19 mouse cellular contexts compared by ENCODE assay signal in genomic region chr2:59006567-59007340, GRCm38 (mm10).
"Had no signal": no experiment of that assay in that cellular context is flagged by ENCODE, and none has a peak within 500 bp of the region (broad histone marks: within the 10 kb centered on the region; RNA-seq: fewer than 3 reads in every experiment).

No protein-coding gene starts in this region.

- H3K27me3 ChIP-seq: intestine, embryonic 15.5 days; limb, embryonic 12.5 days; limb, embryonic 15.5 days; midbrain, embryonic 12.5 days; midbrain, embryonic 15.5 days; neural tube, embryonic 13.5 days had no signal

- H3K27ac ChIP-seq: intestine, embryonic 15.5 days; kidney, postnatal 0 days; limb, embryonic 12.5 days; limb, embryonic 15.5 days; liver, embryonic 14.5 days; macrophage; midbrain, embryonic 12.5 days; midbrain, embryonic 15.5 days; neural tube, embryonic 13.5 days had no signal

- ATAC-seq: intestine, embryonic 15.5 days; liver, postnatal 0 days; lung, postnatal 0 days; midbrain, embryonic 15.5 days had no signal

- H3K9ac ChIP-seq: intestine, embryonic 15.5 days; limb, embryonic 12.5 days; limb, embryonic 15.5 days; liver, embryonic 14.5 days; liver, postnatal 0 days; lung, embryonic 14.5 days; midbrain, embryonic 12.5 days; midbrain, embryonic 15.5 days; neural tube, embryonic 13.5 days had no signal

- H3K4me2 ChIP-seq: intestine, embryonic 15.5 days; limb, embryonic 12.5 days; limb, embryonic 15.5 days; liver, embryonic 11.5 days; lung, embryonic 14.5 days; midbrain, embryonic 12.5 days; midbrain, embryonic 15.5 days; neural tube, embryonic 13.5 days had no signal

- H3K36me3 ChIP-seq: intestine, embryonic 15.5 days; limb, embryonic 12.5 days; limb, embryonic 15.5 days; midbrain, embryonic 12.5 days; midbrain, embryonic 15.5 days; neural tube, embryonic 13.5 days had no signal

- H3K4me1 ChIP-seq: intestine, embryonic 15.5 days; limb, embryonic 12.5 days; limb, embryonic 15.5 days; midbrain, embryonic 12.5 days; midbrain, embryonic 15.5 days; neural tube, embryonic 13.5 days had no signal

- H3K9me3 ChIP-seq: intestine, embryonic 15.5 days; limb, embryonic 12.5 days; limb, embryonic 15.5 days; midbrain, embryonic 12.5 days; midbrain, embryonic 15.5 days; neural tube, embryonic 13.5 days had no signal

- DNase-seq: left cerebral cortex, postnatal 4 days; liver, postnatal 0 days; lung, embryonic 14.5 days; retina, postnatal 1 day; right cerebral cortex, postnatal 25 days; thymus, adult 18-20 months; thymus, postnatal 36 days had no signal

- H3K4me3 ChIP-seq: intestine, embryonic 15.5 days; limb, embryonic 12.5 days; limb, embryonic 15.5 days; midbrain, embryonic 12.5 days; midbrain, embryonic 15.5 days; myocyte; neural tube, embryonic 13.5 days had no signal
